Mouse (Mus musculus): ENCODE results near the gene Zmynd19. TPM values are rescaled to one million over a fixed set of nuclear protein-coding genes. Genes with fewer than 3 reads are reported as not detected.
A peak's percentile ranks its signal among the peaks of the same experiment; 100 is the strongest.

The Zmynd19 gene
- total RNA-seq (2015; ENCODE audit: low replicate concordance) (3.2 and 4.6 TPM in 2 replicates), total RNA-seq (2017; ENCODE audit: low replicate concordance) (6.6 and 13.7 TPM in 2 replicates)

DNA sequence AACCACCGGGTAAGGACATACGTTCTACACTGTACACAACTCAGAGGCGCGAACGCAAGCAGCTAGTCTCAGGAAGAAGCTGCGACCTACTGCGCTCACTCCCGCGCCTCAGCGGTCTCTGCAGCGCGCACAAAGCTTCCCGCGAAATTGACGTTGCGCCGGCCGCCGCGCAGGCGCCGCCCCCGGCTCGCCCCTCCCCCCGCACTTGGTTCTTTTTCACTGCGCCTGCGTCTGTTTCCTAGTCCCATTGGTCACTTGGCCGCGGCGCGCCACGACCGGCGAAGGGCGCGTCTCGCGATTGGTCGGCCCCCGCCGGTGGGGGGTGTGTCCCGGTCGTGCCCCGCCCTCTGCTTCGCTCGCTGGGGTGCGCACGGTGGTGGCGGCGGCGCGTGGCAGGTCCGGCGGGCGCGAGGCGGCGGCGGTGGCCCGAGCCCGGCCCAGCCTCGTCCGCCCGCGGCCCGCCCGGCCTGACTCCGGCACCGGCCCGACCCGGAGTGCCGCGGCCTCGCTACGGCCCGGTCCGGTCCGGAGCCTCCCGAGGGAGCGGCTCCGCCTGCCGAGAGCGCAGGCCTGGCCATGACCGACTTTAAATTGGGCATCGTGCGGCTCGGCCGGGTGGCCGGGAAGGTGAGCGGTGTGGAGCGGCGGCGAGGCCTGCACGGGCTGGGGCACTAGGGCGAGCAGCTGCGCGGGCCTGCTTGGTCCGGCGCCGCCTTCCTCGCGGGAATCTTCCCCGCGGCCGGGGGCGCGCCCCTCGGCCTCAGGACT is at the start of gene Zmynd19:
Gene Zmynd19 (plus strand): TSS at position 372 of the 768 bp plus-strand sequence.
- peak; percentile 97 for ATAC-seq (replicated peaks; ENCODE audit: low FRiP score, poor library complexity, severe bottlenecking)

DNA sequence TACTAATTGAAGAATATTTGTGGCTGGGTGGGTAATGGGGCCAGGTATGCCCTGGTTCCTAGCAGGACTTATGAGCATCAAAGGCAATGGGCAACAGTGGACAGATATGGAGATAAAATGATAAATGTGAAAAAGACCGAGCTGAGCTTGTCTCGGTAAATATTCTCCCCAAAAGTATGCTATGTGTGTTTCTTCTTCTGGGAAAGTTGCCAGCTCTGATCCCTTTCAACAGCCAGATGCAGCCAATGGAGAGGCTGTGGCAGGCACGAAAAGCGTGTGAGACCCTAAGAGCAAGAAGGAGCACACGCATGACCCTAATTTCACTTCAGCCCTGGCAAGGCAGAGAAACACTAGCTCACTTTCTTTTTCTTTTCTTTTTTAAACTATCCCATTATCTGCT is 48.5 kb upstream of the Zmynd19 start:
- ATAC-seq (replicated peaks; ENCODE audit: low FRiP score, poor library complexity, severe bottlenecking) = no peak

- no peak for ATAC-seq (replicated peaks; ENCODE audit: low FRiP score, poor library complexity, severe bottlenecking)
Observed at GRCm38 (mm10) chr2:24902999-24903398, 46.6 kb upstream of the Zmynd19 start.

GRCm38 (mm10) chr2:24904823-24905652 is 44.6 kb upstream of the Zmynd19 start:
- ATAC-seq (replicated peaks; ENCODE audit: low FRiP score, poor library complexity, severe bottlenecking) = no peak

- ATAC-seq (replicated peaks; ENCODE audit: low FRiP score, poor library complexity, severe bottlenecking) = no peak
Observed at GRCm38 (mm10) chr2:24905653-24906155, 43.9 kb upstream of the Zmynd19 start.

GRCm38 (mm10) chr2:24910481-24910880 is 39.1 kb upstream of the Zmynd19 start:
- ATAC-seq (replicated peaks; ENCODE audit: low FRiP score, poor library complexity, severe bottlenecking) = no peak

GRCm38 (mm10) chr2:24912189-24912588 is 37.4 kb upstream of the Zmynd19 start:
- no peak for ATAC-seq (replicated peaks; ENCODE audit: low FRiP score, poor library complexity, severe bottlenecking)

DNA sequence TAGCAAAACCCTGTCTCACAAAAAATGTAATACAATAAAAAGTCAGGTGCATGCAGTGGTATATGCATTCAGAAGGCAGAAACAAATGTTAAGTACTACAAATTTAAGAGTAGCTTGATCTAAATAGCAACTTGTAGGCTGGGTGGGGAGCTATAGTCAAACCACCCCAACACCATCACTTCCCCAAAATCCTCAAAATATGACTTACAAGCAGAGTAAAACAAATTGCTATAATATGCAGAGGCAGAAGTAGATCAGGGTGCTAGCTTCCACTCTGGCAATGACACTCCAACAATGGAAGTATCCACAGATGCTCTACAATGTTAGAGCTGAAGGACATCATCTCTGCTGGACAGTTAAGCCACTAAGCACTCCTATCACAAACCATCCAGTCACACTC is 37.0 kb upstream of the Zmynd19 start:
- no peak for ATAC-seq (replicated peaks; ENCODE audit: low FRiP score, poor library complexity, severe bottlenecking)

GRCm38 (mm10) chr2:24914762-24915161 is 34.8 kb upstream of the Zmynd19 start:
- no peak for ATAC-seq (replicated peaks; ENCODE audit: low FRiP score, poor library complexity, severe bottlenecking)

- ATAC-seq (replicated peaks; ENCODE audit: low FRiP score, poor library complexity, severe bottlenecking) = peak; percentile 97
Observed at GRCm38 (mm10) chr2:24918930-24919838, 30.4 kb upstream of the Zmynd19 start, which contains the start of gene Ehmt1. Gene Ehmt1 (minus strand): TSS chr2:24919614.

DNA sequence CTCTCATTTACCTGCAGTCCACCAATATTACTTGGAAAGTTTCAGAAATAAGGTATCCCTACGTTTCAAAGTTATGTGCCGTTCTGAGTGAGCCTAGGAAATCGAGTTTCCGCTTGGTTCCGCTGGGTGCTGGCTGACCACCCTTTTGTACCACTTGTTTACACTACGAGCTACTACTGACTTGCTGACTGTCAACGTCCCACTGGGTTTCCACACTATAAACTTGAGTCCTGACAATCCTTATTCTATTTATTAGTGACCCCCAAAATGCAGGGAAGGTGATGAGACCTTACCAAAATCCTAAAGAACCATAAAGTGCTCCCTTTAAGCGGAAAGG is 29.8 kb upstream of the Zmynd19 start:
- peak; percentile 43 for ATAC-seq (replicated peaks; ENCODE audit: low FRiP score, poor library complexity, severe bottlenecking)

DNA sequence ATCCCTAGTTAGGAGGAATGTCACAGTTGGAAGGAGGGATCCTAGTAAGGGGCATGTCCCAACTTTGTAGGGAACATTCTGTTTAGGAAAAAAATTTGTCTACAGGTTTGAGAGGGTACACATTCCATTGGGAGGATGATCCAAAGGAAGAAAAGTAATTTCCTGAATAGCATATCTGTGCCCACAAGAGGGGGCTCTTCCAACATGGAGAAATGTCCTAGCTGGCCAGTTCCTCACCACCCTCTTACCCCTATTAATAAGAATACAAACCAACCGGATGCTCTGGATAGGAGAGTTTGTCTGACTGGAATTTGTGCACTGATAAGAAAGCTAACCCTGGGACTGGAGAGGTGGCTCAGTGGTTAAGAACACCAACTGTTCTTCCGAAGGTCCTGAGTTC is 26.0 kb upstream of the Zmynd19 start:
- ATAC-seq (replicated peaks; ENCODE audit: low FRiP score, poor library complexity, severe bottlenecking) = no peak

DNA sequence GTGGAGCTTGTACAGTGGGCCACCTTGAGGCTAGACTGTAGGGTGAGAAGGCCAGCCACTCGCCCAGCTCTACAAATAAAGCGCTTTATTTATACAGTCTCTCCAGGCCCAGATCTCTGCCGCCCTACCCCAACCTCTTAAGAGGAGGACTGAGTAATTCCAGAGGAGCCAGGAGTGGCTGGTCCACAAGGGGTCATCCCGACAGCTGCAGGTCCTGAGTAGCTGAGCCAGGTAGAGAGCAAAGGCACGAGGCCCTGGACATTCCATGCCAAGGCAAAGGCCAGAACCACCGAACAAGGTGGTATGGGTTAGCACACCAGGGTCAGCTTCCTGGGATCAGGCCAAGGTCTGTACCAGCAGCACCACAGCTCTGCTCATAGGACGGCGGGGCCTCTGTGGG is 24.3 kb upstream of the Zmynd19 start:
- ATAC-seq (replicated peaks; ENCODE audit: low FRiP score, poor library complexity, severe bottlenecking) = no peak

DNA sequence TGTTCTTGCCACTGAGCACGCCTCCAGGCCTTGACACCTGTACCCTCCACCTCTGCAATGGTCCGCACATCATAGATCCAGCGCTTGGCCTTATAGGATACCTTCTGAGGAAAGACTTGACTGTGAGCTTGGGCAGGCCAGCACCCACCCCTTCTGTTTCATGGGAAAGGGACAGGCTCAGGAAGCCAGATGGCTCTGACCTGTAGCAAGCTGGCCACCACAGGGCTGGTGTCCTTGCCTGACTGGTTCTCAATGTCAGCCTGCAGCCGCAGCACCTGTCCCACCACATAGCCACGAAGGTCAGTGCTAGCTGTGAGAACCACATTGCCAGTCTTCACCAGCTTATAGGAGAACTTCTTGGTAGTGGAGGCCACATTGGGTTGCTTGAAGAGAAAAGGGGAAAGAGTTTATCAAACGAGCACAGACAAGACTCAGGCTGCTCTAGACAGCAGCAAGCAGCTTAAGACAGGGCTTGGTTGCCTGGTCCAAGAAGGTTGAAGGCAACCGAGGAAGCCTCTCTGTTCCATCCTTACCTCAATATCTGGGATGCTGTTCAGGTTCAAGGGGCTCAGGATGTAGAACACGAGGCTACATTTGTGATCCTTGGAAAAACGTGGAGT is 23.1 kb upstream of the Zmynd19 start:
- ATAC-seq (replicated peaks; ENCODE audit: low FRiP score, poor library complexity, severe bottlenecking) = no peak

DNA sequence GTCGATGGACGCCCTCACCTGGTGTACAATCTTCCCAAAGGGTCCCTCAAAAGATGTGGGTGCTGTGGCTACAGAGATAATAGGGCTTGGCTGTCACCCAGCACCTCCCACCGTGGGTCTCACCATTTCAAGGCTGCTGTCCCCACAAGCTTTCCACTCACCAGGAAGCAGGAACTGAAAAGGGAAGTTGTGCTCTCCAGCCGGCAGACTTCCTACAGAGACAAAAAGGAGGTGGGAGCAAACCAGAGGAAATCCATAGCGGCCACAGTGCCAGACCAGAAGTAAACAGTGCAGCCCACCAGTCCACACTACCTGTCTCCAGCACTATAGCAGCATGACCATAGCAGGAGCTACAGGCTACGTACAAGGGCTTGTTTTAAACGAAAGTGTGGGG is 22.6 kb upstream of the Zmynd19 start:
- ATAC-seq (replicated peaks; ENCODE audit: low FRiP score, poor library complexity, severe bottlenecking) = no peak

GRCm38 (mm10) chr2:24927810-24928479 is 21.6 kb upstream of the Zmynd19 start:
- no peak for ATAC-seq (replicated peaks; ENCODE audit: low FRiP score, poor library complexity, severe bottlenecking)

- no peak for ATAC-seq (replicated peaks; ENCODE audit: low FRiP score, poor library complexity, severe bottlenecking)
Observed at GRCm38 (mm10) chr2:24929119-24929518, 20.5 kb upstream of the Zmynd19 start.

GRCm38 (mm10) chr2:24929593-24929992 is 20.0 kb upstream of the Zmynd19 start:
- no peak for ATAC-seq (replicated peaks; ENCODE audit: low FRiP score, poor library complexity, severe bottlenecking)

GRCm38 (mm10) chr2:24934441-24934963 is 15.1 kb upstream of the Zmynd19 start:
- ATAC-seq (replicated peaks; ENCODE audit: low FRiP score, poor library complexity, severe bottlenecking) = peak; percentile 70
